Mouse (Mus musculus): ENCODE data around the gene Sh3bp1.

GRCm38 (mm10) chr15:78903243-78903642 is 3.7 kb downstream of the Sh3bp1 start:
- TF ChIP-seq CTCF (IDR thresholded peaks at IDR 0.05; ENCODE audit: extremely low read depth, insufficient read depth, low read length) = peak; percentile 87
- TF ChIP-seq POLR2A (IDR thresholded peaks at IDR 0.05; ENCODE audit: extremely low read depth, insufficient read depth, low read length) = no peak
